Mouse (Mus musculus) small intestine, adult 2 months (tissue): ENCODE results near the gene Thbs4.

Source experiments
- CTCF ChIP-seq: fragments of 200-500 bp; IDR thresholded peaks from 2 replicates; pipeline ENCODE4 v1.5.1; 2012; ENCODE audit warnings: low read depth, mild to moderate bottlenecking, control low read depth, inconsistent platforms, low read length, moderate library complexity, mixed read lengths; ENCODE audit not compliant: insufficient replicate concordance, insufficient read length; ENCODE audit errors: extremely low read depth
- POLR2A ChIP-seq: fragments of 200-500 bp; IDR thresholded peaks from 2 replicates; pipeline ENCODE4 v1.6.1; 2012; ENCODE audit warnings: low read depth, mild to moderate bottlenecking, control low read depth, inconsistent platforms, low read length, moderate library complexity

DNA sequence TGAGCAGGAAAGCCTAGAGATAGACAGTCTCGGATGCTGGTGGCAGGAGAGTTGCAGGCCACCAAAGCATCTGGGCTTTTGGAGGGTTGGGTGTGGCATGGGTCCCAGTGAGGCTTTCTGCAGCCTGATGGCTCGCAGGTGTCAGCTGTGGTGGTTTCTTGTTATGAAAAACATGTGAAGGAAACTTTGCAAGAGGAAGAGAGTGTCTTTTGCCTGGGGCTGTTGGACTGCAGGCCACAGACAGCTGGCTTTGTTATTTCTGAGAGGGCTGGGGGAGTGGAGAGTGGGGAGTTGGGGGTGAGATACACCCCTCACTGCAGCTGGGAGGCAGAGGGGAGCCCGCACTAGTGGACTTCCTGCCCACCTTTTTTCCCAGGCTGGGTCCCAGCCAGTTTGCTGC, 55.8 kb downstream of the Thbs4 start:
- TF ChIP-seq CTCF (no peak), POLR2A (no peak)
